27 mouse cellular contexts compared by ENCODE assay signal in genomic region chr15:77273947-77274346, GRCm38 (mm10). TPM values are rescaled to one million over a fixed set of nuclear protein-coding genes. Genes with fewer than 3 reads are reported as not detected.
DNase-seq lines count a peak whose midpoint lies in the region; ATAC-seq and TF ChIP-seq lines count a peak whose summit lies in the region.
"Had no signal": no experiment of that assay in that cellular context is flagged by ENCODE, and none has a peak within 500 bp of the region (broad histone marks: within the 10 kb centered on the region; RNA-seq: fewer than 3 reads in every experiment).

No protein-coding gene starts in this region.

- H3K4me1 ChIP-seq in intestine, embryonic 14.5 days (replicated peaks; ENCODE audit: control insufficient read depth, insufficient read depth, low read length), result peaks cover 10% of the 10 kb centered on the region
- peaks cover 5% of the 10 kb centered on the region; the same call in 1 of the 2 replicates for H3K4me1 ChIP-seq in intestine, postnatal 0 days (replicated peaks; ENCODE audit: control insufficient read depth, insufficient read depth, low read length)
- H3K4me1 ChIP-seq in hindbrain, embryonic 11.5 days (replicated peaks; ENCODE audit: control insufficient read depth, insufficient read depth, low read length), result no peaks in the 10 kb centered on the region

- ATAC-seq in intestine, embryonic 14.5 days (replicated peaks; ENCODE audit: low FRiP score, low TSS enrichment, low read depth), result peak; percentile 50; the same call in 1 of the 2 replicates
- ATAC-seq in intestine, postnatal 0 days, result peak; percentile 32; the same call in 1 of the 2 replicates
- no peak for ATAC-seq in inflammation-experienced regulatory T-cells, adult 6 months
- ATAC-seq in hindbrain, embryonic 11.5 days (ENCODE audit: low FRiP score), result no peak
- ATAC-seq: activated CD4-positive, CD25-positive, alpha-beta regulatory T cell, adult 4 months; forebrain, embryonic 15.5 days had no signal

- H3K27ac ChIP-seq in intestine, embryonic 14.5 days (ENCODE audit: low read depth), result no peak overlapping the region
- peak overlapping the region; percentile 55 for H3K27ac ChIP-seq in intestine, postnatal 0 days (ENCODE audit: low read depth, low read length)
- H3K27ac ChIP-seq in hindbrain, embryonic 11.5 days (ENCODE audit: low read depth, low read length), result no peak overlapping the region
- H3K27ac ChIP-seq: embryonic facial prominence, embryonic 10.5 days; embryonic facial prominence, embryonic 13.5 days; forebrain, embryonic 12.5 days; forebrain, embryonic 15.5 days; heart, adult 2 months; hindbrain, embryonic 12.5 days; hindbrain, embryonic 15.5 days had no signal

- no peaks in the 10 kb centered on the region for H3K27me3 ChIP-seq in intestine, embryonic 14.5 days (replicated peaks; ENCODE audit: control insufficient read depth, insufficient read depth, low read length)
- H3K27me3 ChIP-seq in intestine, postnatal 0 days (replicated peaks; ENCODE audit: control insufficient read depth, insufficient read depth, low read length), result no peaks in the 10 kb centered on the region
- no peaks in the 10 kb centered on the region for H3K27me3 ChIP-seq in hindbrain, embryonic 11.5 days (ENCODE audit: control insufficient read depth, insufficient read depth, low read length)
- H3K27me3 ChIP-seq: embryonic facial prominence, embryonic 13.5 days; forebrain, embryonic 12.5 days; forebrain, embryonic 15.5 days; hindbrain, embryonic 12.5 days; hindbrain, embryonic 15.5 days had no signal

- H3K9me3 ChIP-seq in intestine, embryonic 14.5 days (ENCODE audit: control insufficient read depth, low read length), result no peaks in the 10 kb centered on the region
- H3K9me3 ChIP-seq in intestine, postnatal 0 days (ENCODE audit: control insufficient read depth), result no peaks in the 10 kb centered on the region
- no peaks in the 10 kb centered on the region for H3K9me3 ChIP-seq in hindbrain, embryonic 11.5 days (ENCODE audit: control insufficient read depth, low read length)
- H3K9me3 ChIP-seq: embryonic facial prominence, embryonic 10.5 days; embryonic facial prominence, embryonic 13.5 days; forebrain, embryonic 12.5 days; forebrain, embryonic 15.5 days; hindbrain, embryonic 12.5 days; hindbrain, embryonic 15.5 days had no signal

- H3K9ac ChIP-seq in intestine, embryonic 14.5 days (ENCODE audit: low read length), result no peak overlapping the region
- no peak overlapping the region for H3K9ac ChIP-seq in intestine, postnatal 0 days (ENCODE audit: low read depth, low read length)
- H3K9ac ChIP-seq in hindbrain, embryonic 11.5 days (ENCODE audit: low read depth, low read length), result no peak overlapping the region
- H3K9ac ChIP-seq: embryonic facial prominence, embryonic 13.5 days; forebrain, embryonic 12.5 days; forebrain, embryonic 15.5 days; hindbrain, embryonic 12.5 days; hindbrain, embryonic 15.5 days had no signal

- DNase-seq in urinary bladder, postnatal 14 days (ENCODE audit: low spot score), result peak; percentile 13
- DNase-seq in urinary bladder, adult 18-20 months (ENCODE audit: low spot score in 2 of 2), result no peak
- DNase-seq in intestine, embryonic 14.5 days (ENCODE audit: low spot score), result no peak
- DNase-seq in hindbrain, embryonic 11.5 days (ENCODE audit: low spot score), result no peak
- no peak for DNase-seq in adrenal gland, postnatal 10 days
- DNase-seq: adrenal gland, adult 8-10 months; adrenal gland, postnatal 36 days; cerebellum, adult 11 months; cerebellum, adult 2 months; cerebellum, adult 9-11 months; cerebellum, postnatal 36 days; embryo, embryonic 11 days; gastrocnemius, postnatal 25 days; heart, adult 2 months; heart, postnatal 4 days; kidney, adult 18-20 months had no signal

- no peak for TF ChIP-seq CTCF in intestine, postnatal 0 days (IDR thresholded peaks at IDR 0.05; ENCODE audit: low read depth)

- H3K4me2 ChIP-seq in intestine, embryonic 14.5 days (ENCODE audit: low read length), result no peak overlapping the region
- H3K4me2 ChIP-seq in intestine, postnatal 0 days (replicated peaks; ENCODE audit: low read depth), result no peak overlapping the region
- no peak overlapping the region for H3K4me2 ChIP-seq in hindbrain, embryonic 11.5 days (replicated peaks; ENCODE audit: low read depth, low read length)
- H3K4me2 ChIP-seq: embryonic facial prominence, embryonic 13.5 days; forebrain, embryonic 12.5 days; forebrain, embryonic 15.5 days; heart, embryonic 11.5 days; hindbrain, embryonic 12.5 days; hindbrain, embryonic 15.5 days had no signal

- no peaks in the 10 kb centered on the region for H3K36me3 ChIP-seq in intestine, embryonic 14.5 days (ENCODE audit: control insufficient read depth, insufficient read depth, low read length)
- H3K36me3 ChIP-seq in intestine, postnatal 0 days (ENCODE audit: control insufficient read depth, insufficient read depth), result no peaks in the 10 kb centered on the region
- H3K36me3 ChIP-seq in hindbrain, embryonic 11.5 days (ENCODE audit: control insufficient read depth, insufficient read depth, low read length), result no peaks in the 10 kb centered on the region
- H3K36me3 ChIP-seq: embryonic facial prominence, embryonic 10.5 days; embryonic facial prominence, embryonic 13.5 days; forebrain, embryonic 12.5 days; forebrain, embryonic 15.5 days; hindbrain, embryonic 12.5 days; hindbrain, embryonic 15.5 days had no signal

- no peak overlapping the region for H3K4me3 ChIP-seq in intestine, embryonic 14.5 days (ENCODE audit: low read depth, low read length)
- no peak overlapping the region for H3K4me3 ChIP-seq in intestine, postnatal 0 days (ENCODE audit: low read depth, low read length)
- H3K4me3 ChIP-seq in hindbrain, embryonic 11.5 days (ENCODE audit: low read depth, low read length), result no peak overlapping the region
- H3K4me3 ChIP-seq: embryonic facial prominence, embryonic 10.5 days; embryonic facial prominence, embryonic 13.5 days; erythroblast, embryonic 14.5 days; forebrain, embryonic 12.5 days; forebrain, embryonic 15.5 days; heart, adult 2 months; hindbrain, embryonic 12.5 days; hindbrain, embryonic 15.5 days had no signal

- WGBS in intestine, embryonic 14.5 days, result 60% methylated on average over 6 of the region's 6 CpGs
- 48% methylated on average over 6 of the region's 6 CpGs for WGBS in intestine, postnatal 0 days
- 82% methylated on average over 6 of the region's 6 CpGs for WGBS in hindbrain, embryonic 11.5 days

RNA-seq across cellular contexts. Expression of gene Rbfox2, which starts 32.9 kb away (rescaled TPM):
- 67.8 and 72.2 TPM in 2 replicates for polyA plus RNA-seq in intestine, embryonic 14.5 days (2014; fragmentation: Nextera tagmentation; extraction: Ambion mirVana)
- polyA plus RNA-seq in intestine, postnatal 0 days (2015; fragmentation: Nextera tagmentation; extraction: Ambion mirVana), result 16.8 and 20.3 TPM in 2 replicates
- polyA plus RNA-seq in inflammation-experienced regulatory T-cells, adult 6 months (2017; shearing (Covaris generic)), result not detected
- 115 and 142 TPM in 2 replicates for polyA plus RNA-seq in hindbrain, embryonic 11.5 days (2014; fragmentation: Nextera tagmentation; extraction: Ambion mirVana)
- total RNA-seq in adrenal gland, postnatal 10 days (2021), result 10 to 100 TPM; 64.8 to 89.9 TPM
- polyA plus RNA-seq: erythroblast, embryonic 14.5 days had no signal

Comparison
In these comparisons a context has a peak if more than half of its experiments do, and no peak if none do; other contexts are left out.
1. ATAC-seq: peak in intestine, embryonic 14.5 days (single experiment) and intestine, postnatal 0 days (single experiment); none in inflammation-experienced regulatory T-cells, adult 6 months (single experiment) and hindbrain, embryonic 11.5 days (single experiment).
2. RNA of gene Rbfox2, which starts 32.9 kb away (polyA plus RNA-seq): 115 to 142 TPM in hindbrain, embryonic 11.5 days, 67.8 to 72.2 TPM in intestine, embryonic 14.5 days and 16.8 to 20.3 TPM in intestine, postnatal 0 days; not detected in inflammation-experienced regulatory T-cells, adult 6 months; every median in the first group is over 10 times any median in the second.